Mouse (Mus musculus) G1E (cell line): ENCODE data around the gene Serpine2.

Experiments used
- CTCF ChIP-seq: IDR thresholded peaks from 2 replicates; pipeline ENCODE4 v1.5.1; 2012; ENCODE audit warnings: low read depth, low read length, inconsistent platforms, mixed read lengths
- GATA1 ChIP-seq: IDR thresholded peaks from 2 replicates; pipeline ENCODE4 v1.6.1; 2012; ENCODE audit warnings: borderline replicate concordance, low read length, inconsistent platforms, mixed read lengths

GRCm38 (mm10) chr1:79753456-79753855 is 107.5 kb downstream of the Serpine2 start:
- TF ChIP-seq GATA1 (no peak), CTCF (no peak)
